Mouse (Mus musculus): ENCODE measurements around the gene CK137956.

The CK137956 gene

DNA sequence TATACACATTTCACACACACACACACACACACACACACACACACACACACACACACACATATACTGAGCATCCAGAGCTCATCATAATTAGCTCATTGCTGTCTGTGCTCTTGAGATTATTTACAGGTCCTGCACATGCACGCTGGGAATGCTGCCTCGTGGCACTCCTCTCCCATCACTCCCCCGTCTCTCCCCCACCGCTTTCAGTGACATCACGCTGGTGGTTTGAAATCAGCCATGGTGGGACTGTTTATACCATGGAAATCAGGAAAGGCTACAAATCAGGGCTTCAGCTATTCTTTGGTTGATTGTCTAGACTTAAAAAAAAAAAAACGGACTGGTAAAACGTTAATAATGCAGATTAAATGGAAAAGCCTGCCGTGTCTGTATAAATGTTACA is 63.6 kb downstream of the CK137956 start:
- no peak for DNase-seq

DNA sequence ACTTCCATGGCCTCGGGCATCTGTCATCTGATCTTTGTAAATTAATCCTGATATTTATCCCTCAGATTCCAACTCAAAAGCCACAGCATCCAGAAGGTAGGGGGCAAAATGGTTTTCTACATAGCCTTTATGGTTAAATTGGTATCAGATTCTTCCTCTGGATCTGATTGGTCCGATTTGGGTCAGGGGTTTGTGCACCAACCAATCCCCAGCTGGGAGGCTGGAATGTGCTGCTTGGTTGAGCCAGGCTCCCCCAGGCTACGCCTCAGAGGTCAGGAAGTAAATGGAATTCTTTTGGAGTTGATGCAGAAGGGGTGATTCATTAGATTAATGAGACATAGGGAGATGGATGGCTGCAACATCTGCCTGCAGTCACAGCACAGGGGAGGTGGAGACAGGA is 66.8 kb downstream of the CK137956 start:
- no peak for DNase-seq

DNA sequence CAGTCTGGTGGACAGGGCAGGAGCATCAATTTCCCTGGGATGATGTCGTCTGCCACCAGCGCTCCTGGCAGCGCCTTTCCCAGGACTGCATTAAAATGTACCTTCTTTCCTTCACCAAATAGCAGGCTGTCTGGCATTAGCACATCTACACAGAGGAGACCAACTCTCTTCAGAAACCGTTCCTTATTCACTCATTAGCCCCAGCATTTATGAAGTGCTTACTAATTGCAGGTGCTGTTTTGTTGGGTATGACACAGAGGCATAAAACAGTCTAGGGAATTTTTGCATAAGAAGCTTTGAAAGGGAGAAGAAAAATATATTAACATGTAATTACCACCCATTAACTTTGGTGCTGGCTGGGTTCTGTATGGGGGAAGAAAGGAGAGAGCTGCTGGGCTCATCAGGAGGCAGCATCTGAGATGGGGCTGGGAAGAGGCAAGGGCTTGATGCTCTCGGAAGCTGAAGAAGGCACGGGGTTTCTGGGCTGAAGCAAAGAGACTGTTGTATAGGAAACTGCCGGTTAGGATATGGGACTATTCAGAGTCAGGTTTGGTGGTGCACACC is 69.8 kb downstream of the CK137956 start:
- DNase-seq: no peak

DNA sequence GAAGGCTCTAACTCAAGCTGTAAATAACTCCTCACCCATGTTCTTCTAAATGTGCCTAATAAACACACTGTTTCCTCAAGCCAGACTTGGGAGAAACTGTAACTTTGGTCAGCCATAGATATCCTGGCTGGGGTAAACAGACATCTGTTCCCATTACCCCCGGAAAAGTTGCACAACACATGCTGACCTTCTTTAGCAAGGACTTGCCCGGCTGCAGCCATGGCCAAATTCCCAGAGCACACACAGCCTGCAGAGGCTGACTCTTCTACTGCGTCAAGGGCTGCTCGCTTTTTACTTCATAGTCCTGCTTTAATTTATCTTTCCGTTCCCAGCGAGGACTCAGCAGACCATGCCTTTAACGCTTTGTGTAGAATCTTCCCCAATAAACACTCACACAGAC is 81.7 kb downstream of the CK137956 start:
- no peak for DNase-seq

DNA sequence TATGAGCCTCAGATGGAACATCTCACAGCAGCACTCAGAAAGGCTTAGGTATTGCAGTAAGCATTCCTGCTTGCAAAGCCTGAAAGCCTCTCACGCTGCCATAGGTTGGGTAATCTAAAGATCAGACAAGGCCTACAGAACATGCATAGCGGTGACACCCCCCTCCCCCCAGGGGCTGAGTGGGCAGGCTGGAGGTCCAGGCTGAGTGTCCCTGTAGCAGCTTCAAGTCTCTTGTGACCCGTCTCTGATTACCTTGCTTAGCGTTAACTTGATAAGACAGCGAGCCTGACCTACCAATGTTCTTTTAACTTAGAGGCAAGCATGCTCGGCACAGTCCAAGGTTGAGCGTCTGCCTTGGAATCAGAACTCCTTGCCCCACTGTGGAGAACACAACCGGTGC is 91.8 kb downstream of the CK137956 start:
- DNase-seq: no peak
